Mouse (Mus musculus) mouse embryonic stem cell (cell line): Measurements from ENCODE around the gene 1810013L24Rik.

ENCODE experiments used
- in situ Hi-C, 2 experiments: fragments of 300-500 bp; cut with MboI; formaldehyde crosslinking; loops; 1 replicate in 1 of 2; 3 replicates in 1 of 2; pipeline ENCODE4 v1.14.3; 2019 to 2020; ENCODE audit warnings: low sequenced_read_pairs in 2 of 2, low pct_unique_long_range_greater_than_20kb in 1 of 2, mixed read lengths in 1 of 2; ENCODE audit not compliant: unreplicated experiment in 1 of 2

Gene 1810013L24Rik

GRCm38 (mm10) chr16:8830431-8831211, 721 bp downstream of the 1810013L24Rik start:
- in situ Hi-C loops = no loop called here

- in situ Hi-C loops = no loop called here
Measured at GRCm38 (mm10) chr16:8831241-8831640, 1.3 kb downstream of the 1810013L24Rik start.

- in situ Hi-C loops = loop anchor here in 1 of 2 experiments (5.0 kb wide), 1 partner anchor 140 kb away; no protein-coding TSS in a partner anchor
Measured at GRCm38 (mm10) chr16:8836876-8837275, 7.0 kb downstream of the 1810013L24Rik start.

- in situ Hi-C loops = loop anchor here in 1 of 2 experiments (5.0 kb wide), 1 partner anchor 140 kb away; no protein-coding TSS in a partner anchor
Measured at GRCm38 (mm10) chr16:8837595-8837994, 7.7 kb downstream of the 1810013L24Rik start.

- in situ Hi-C loops = loop anchor here in 1 of 2 experiments (5.0 kb wide), 1 partner anchor 142 kb away; no protein-coding TSS in a partner anchor
Measured at GRCm38 (mm10) chr16:8838921-8839320, 9.0 kb downstream of the 1810013L24Rik start.

GRCm38 (mm10) chr16:8840557-8840956, 10.7 kb downstream of the 1810013L24Rik start:
- in situ Hi-C loops = no loop called here

- in situ Hi-C loops = no loop called here
Measured at GRCm38 (mm10) chr16:8842962-8843361, 13.1 kb downstream of the 1810013L24Rik start.

- in situ Hi-C loops = no loop called here
Measured at GRCm38 (mm10) chr16:8843580-8844175, 13.8 kb downstream of the 1810013L24Rik start.

- in situ Hi-C loops = no loop called here
Measured at GRCm38 (mm10) chr16:8845986-8846385, 16.1 kb downstream of the 1810013L24Rik start.

- in situ Hi-C loops = no loop called here
Measured at GRCm38 (mm10) chr16:8848309-8849068, 18.6 kb downstream of the 1810013L24Rik start.

GRCm38 (mm10) chr16:8849929-8850328, 20.0 kb downstream of the 1810013L24Rik start:
- in situ Hi-C loops = loop anchor here (25.0 kb wide), 2 partner anchors 363 to 438 kb away; no protein-coding TSS in a partner anchor

GRCm38 (mm10) chr16:8855143-8855542, 25.2 kb downstream of the 1810013L24Rik start:
- in situ Hi-C loops = loop anchor here (25.0 kb wide), 2 partner anchors 368 to 443 kb away; no protein-coding TSS in a partner anchor

GRCm38 (mm10) chr16:8856820-8857219, 26.9 kb downstream of the 1810013L24Rik start:
- in situ Hi-C loops = loop anchor here (25.0 kb wide), 2 partner anchors 370 to 445 kb away; no protein-coding TSS in a partner anchor

- in situ Hi-C loops = loop anchor here (5.0 to 25.0 kb wide), 5 partner anchors 60 to 458 kb away; partner anchors contain the start of gene Gm5767 (in 2 of the 2)
Measured at GRCm38 (mm10) chr16:8862336-8862987, 32.6 kb downstream of the 1810013L24Rik start.

GRCm38 (mm10) chr16:8864223-8864631, 34.3 kb downstream of the 1810013L24Rik start:
- in situ Hi-C loops = loop anchor here (5.0 to 25.0 kb wide), 5 partner anchors 62 to 459 kb away; partner anchors contain the start of gene Gm5767 (in 2 of the 2)

- in situ Hi-C loops = loop anchor here (10.0 to 25.0 kb wide), 4 partner anchors 183 to 463 kb away; partner anchors contain the start of gene Gm5767 (in 2 of the 2)
Measured at GRCm38 (mm10) chr16:8867406-8867955, 37.6 kb downstream of the 1810013L24Rik start.

GRCm38 (mm10) chr16:8868506-8868905, 38.6 kb downstream of the 1810013L24Rik start:
- in situ Hi-C loops = loop anchor here (10.0 to 25.0 kb wide), 4 partner anchors 184 to 464 kb away; partner anchors contain the start of gene Gm5767 (in 2 of the 2)
